Mouse (Mus musculus): ENCODE results near the gene Hoxa9. TPM values are rescaled to one million over a fixed set of nuclear protein-coding genes. Genes with fewer than 3 reads are reported as not detected.

The Hoxa9 gene
- total RNA-seq, 2 experiments from 2014 or later: not detected

GRCm38 (mm10) chr6:52194690-52195089 lies 36.2 kb downstream of the Hoxa9 start:
- intact Hi-C loops (cut with DNase I): loop anchor here (5.0 kb wide), 2 partner anchors 192 to 317 kb away; no protein-coding TSS in a partner anchor

GRCm38 (mm10) chr6:52191860-52192550 lies 38.9 kb downstream of the Hoxa9 start:
- intact Hi-C loops (cut with DNase I): no loop called here

More at GRCm38 (mm10) chr6:52194690-52195089, 36.2 kb downstream of the Hoxa9 start:
- DNase-seq (ENCODE audit: low spot score in 2 of 2): no peak

GRCm38 (mm10) chr6:52190906-52191810 lies 39.7 kb downstream of the Hoxa9 start, which contains the start of gene Hoxa4:
TSS of gene Hoxa4 (minus strand) at chr6:52191753.
- DNase-seq (ENCODE audit: low spot score in 2 of 2): no peak
- intact Hi-C loops (cut with DNase I): no loop called here

More at GRCm38 (mm10) chr6:52191860-52192550, 38.9 kb downstream of the Hoxa9 start:
- no peak for DNase-seq (ENCODE audit: low spot score in 2 of 2)

GRCm38 (mm10) chr6:52190410-52190809 lies 40.5 kb downstream of the Hoxa9 start:
- intact Hi-C loops (cut with DNase I): no loop called here
- no peak for DNase-seq (ENCODE audit: low spot score in 2 of 2)

- DNase-seq (ENCODE audit: low spot score in 2 of 2): no peak
- intact Hi-C loops (cut with DNase I): no loop called here
These were observed 41.0 kb downstream of the Hoxa9 start for GRCm38 (mm10) chr6:52189909-52190308.

- intact Hi-C loops (cut with DNase I): no loop called here
- no peak for DNase-seq (ENCODE audit: low spot score in 2 of 2)
These were observed 41.7 kb downstream of the Hoxa9 start for GRCm38 (mm10) chr6:52189172-52189591.

GRCm38 (mm10) chr6:52186500-52186899 lies 44.4 kb downstream of the Hoxa9 start:
- intact Hi-C loops (cut with DNase I): no loop called here
- DNase-seq (ENCODE audit: low spot score in 2 of 2): no peak

GRCm38 (mm10) chr6:52185834-52186233 lies 45.1 kb downstream of the Hoxa9 start:
- no peak for DNase-seq (ENCODE audit: low spot score in 2 of 2)

GRCm38 (mm10) chr6:52185222-52185621 lies 45.7 kb downstream of the Hoxa9 start:
- no peak for DNase-seq (ENCODE audit: low spot score in 2 of 2)
- intact Hi-C loops (cut with DNase I): no loop called here

More at GRCm38 (mm10) chr6:52185834-52186233, 45.1 kb downstream of the Hoxa9 start:
- intact Hi-C loops (cut with DNase I): no loop called here

GRCm38 (mm10) chr6:52184668-52185067 lies 46.2 kb downstream of the Hoxa9 start:
- no peak for DNase-seq (ENCODE audit: low spot score in 2 of 2)
- intact Hi-C loops (cut with DNase I): no loop called here

- intact Hi-C loops (cut with DNase I): no loop called here
- no peak for DNase-seq (ENCODE audit: low spot score in 2 of 2)
These were observed 47.4 kb downstream of the Hoxa9 start for GRCm38 (mm10) chr6:52183311-52184080.

- no peak for DNase-seq (ENCODE audit: low spot score in 2 of 2)
- intact Hi-C loops (cut with DNase I): no loop called here
These were observed 48.1 kb downstream of the Hoxa9 start for GRCm38 (mm10) chr6:52182793-52183192.

- intact Hi-C loops (cut with DNase I): no loop called here
- no peak for DNase-seq (ENCODE audit: low spot score in 2 of 2)
These were observed 48.9 kb downstream of the Hoxa9 start for GRCm38 (mm10) chr6:52182030-52182429.

GRCm38 (mm10) chr6:52180726-52181125 lies 50.2 kb downstream of the Hoxa9 start:
- DNase-seq (ENCODE audit: low spot score in 2 of 2): no peak
- intact Hi-C loops (cut with DNase I): no loop called here

GRCm38 (mm10) chr6:52180213-52180710 lies 50.6 kb downstream of the Hoxa9 start:
- no peak for DNase-seq (ENCODE audit: low spot score in 2 of 2)
- intact Hi-C loops (cut with DNase I): no loop called here

- DNase-seq (ENCODE audit: low spot score in 2 of 2): no peak
- intact Hi-C loops (cut with DNase I): no loop called here
These were observed 51.2 kb downstream of the Hoxa9 start for GRCm38 (mm10) chr6:52179690-52180089.

GRCm38 (mm10) chr6:52178918-52179665 lies 51.8 kb downstream of the Hoxa9 start:
- no peak for DNase-seq (ENCODE audit: low spot score in 2 of 2)
- intact Hi-C loops (cut with DNase I): no loop called here

GRCm38 (mm10) chr6:52177806-52178205 lies 53.1 kb downstream of the Hoxa9 start:
- intact Hi-C loops (cut with DNase I): no loop called here
- no peak for DNase-seq (ENCODE audit: low spot score in 2 of 2)
